In the genomic region with DNA sequence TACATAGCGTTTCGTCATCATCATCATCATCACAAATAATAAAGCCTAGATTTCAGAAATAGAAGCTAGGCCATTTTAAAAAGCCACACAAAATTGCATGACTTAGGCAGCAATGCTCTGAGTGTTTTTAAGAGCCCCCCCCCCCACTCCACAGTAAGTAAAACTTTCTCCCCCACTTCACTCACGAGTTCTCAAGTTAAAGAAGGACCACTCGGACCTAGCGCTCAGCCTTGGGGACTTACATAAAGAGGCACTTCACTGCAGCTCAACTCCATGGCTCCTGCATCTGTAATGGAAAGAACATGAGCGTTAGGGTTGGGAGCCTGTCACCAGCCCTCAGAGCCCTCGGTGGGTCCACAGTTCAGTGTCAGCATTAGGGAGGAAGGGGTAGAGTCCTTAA, we compare ENCODE assay signal across 25 mouse cellular contexts.
"Had no signal": no experiment of that assay in that cellular context is flagged by ENCODE, and none has a peak within 500 bp of the region (broad histone marks: within the 10 kb centered on the region; RNA-seq: fewer than 3 reads in every experiment).

No protein-coding gene starts in this region.

- H3K9me3 ChIP-seq: heart, embryonic 13.5 days; heart, embryonic 15.5 days; hindbrain, embryonic 13.5 days; hindbrain, embryonic 15.5 days; kidney, embryonic 15.5 days; limb, embryonic 10.5 days; limb, embryonic 12.5 days had no signal

- H3K4me3 ChIP-seq: heart, embryonic 13.5 days; heart, embryonic 15.5 days; hindbrain, embryonic 13.5 days; hindbrain, embryonic 15.5 days; kidney, embryonic 15.5 days; layer of hippocampus, adult 2 months; left cerebral cortex, adult 2 months; limb, embryonic 10.5 days; limb, embryonic 12.5 days had no signal

- H3K4me2 ChIP-seq: heart, embryonic 11.5 days; heart, embryonic 13.5 days; heart, embryonic 15.5 days; hindbrain, embryonic 13.5 days; hindbrain, embryonic 15.5 days; kidney, embryonic 15.5 days; limb, embryonic 12.5 days; liver, embryonic 11.5 days had no signal

- DNase-seq: gastrocnemius, postnatal 14 days; gastrocnemius, postnatal 36 days; heart, adult 18-20 months; heart, postnatal 14 days; heart, postnatal 36 days; kidney, adult 11 months; kidney, adult 2 months; kidney, adult 9 months; kidney, postnatal 14 days; kidney, postnatal 36 days; liver had no signal

- ATAC-seq: hindbrain, postnatal 0 days; intestine, embryonic 16.5 days had no signal

- H3K27ac ChIP-seq: heart, embryonic 13.5 days; heart, embryonic 15.5 days; hindbrain, embryonic 13.5 days; hindbrain, embryonic 15.5 days; hindbrain, postnatal 0 days; kidney, embryonic 15.5 days; kidney, postnatal 0 days; left cerebral cortex, adult 2 months; limb, embryonic 10.5 days; limb, embryonic 12.5 days had no signal

- H3K9ac ChIP-seq: heart, embryonic 13.5 days; heart, embryonic 15.5 days; hindbrain, embryonic 13.5 days; hindbrain, embryonic 15.5 days; kidney, embryonic 15.5 days; limb, embryonic 12.5 days had no signal

- H3K27me3 ChIP-seq: heart, embryonic 13.5 days; heart, embryonic 15.5 days; hindbrain, embryonic 13.5 days; hindbrain, embryonic 15.5 days; kidney, embryonic 15.5 days; limb, embryonic 12.5 days had no signal

- H3K36me3 ChIP-seq: heart, embryonic 13.5 days; heart, embryonic 15.5 days; hindbrain, embryonic 13.5 days; hindbrain, embryonic 15.5 days; kidney, embryonic 15.5 days; limb, embryonic 10.5 days; limb, embryonic 12.5 days had no signal

- H3K4me1 ChIP-seq: hindbrain, embryonic 13.5 days; hindbrain, embryonic 15.5 days; limb, embryonic 12.5 days had no signal
